Mouse (Mus musculus): Measurements from ENCODE around the gene Pepd. TPM values are rescaled to one million over a fixed set of nuclear protein-coding genes. Genes with fewer than 3 reads are reported as not detected.

Pepd gene
- polyA plus RNA-seq, 1 experiment from 2014 or later, result 56.0 TPM

GRCm38 (mm10) chr7:34939952-34940312, 27.8 kb downstream of the Pepd start:
- H3K27me3 ChIP-seq (ENCODE audit: control insufficient read depth, insufficient read depth, low read depth, low read length), result no peaks in the 10 kb centered on the region
- H3K4me1 ChIP-seq (ENCODE audit: control insufficient read depth, low read depth, low read length), result no peaks in the 10 kb centered on the region
- H3K9ac ChIP-seq (ENCODE audit: low read depth, low read length), result no peak overlapping the region
- no peak overlapping the region for H3K27ac ChIP-seq (ENCODE audit: low read length)
- H3K36me3 ChIP-seq (ENCODE audit: control insufficient read depth, insufficient read depth), result peaks cover 19% of the 10 kb centered on the region
- no peak for ATAC-seq (ENCODE audit: low read depth)
- H3K9me3 ChIP-seq (replicated peaks; ENCODE audit: control insufficient read depth, low read length), result peaks cover 2% of the 10 kb centered on the region
- WGBS (ENCODE audit: insufficient replicate concordance), result 76% methylated on average over 7 of the region's 7 CpGs
- H3K4me3 ChIP-seq (ENCODE audit: low read depth, low read length), result no peak overlapping the region
- no peak overlapping the region for H3K4me2 ChIP-seq (ENCODE audit: low read depth, low read length)

- Histone ChIP-seq H3K4me1 (ENCODE audit: control insufficient read depth, low read depth, low read length) (no peaks in the 10 kb centered on the region), H3K27ac (ENCODE audit: low read length) (no peak overlapping the region), H3K4me2 (ENCODE audit: low read depth, low read length) (no peak overlapping the region), H3K9me3 (replicated peaks; ENCODE audit: control insufficient read depth, low read length) (no peaks in the 10 kb centered on the region), H3K36me3 (ENCODE audit: control insufficient read depth, insufficient read depth) (no peaks in the 10 kb centered on the region), H3K4me3 (ENCODE audit: low read depth, low read length) (no peak overlapping the region), H3K27me3 (ENCODE audit: control insufficient read depth, insufficient read depth, low read depth, low read length) (no peaks in the 10 kb centered on the region), H3K9ac (ENCODE audit: low read depth, low read length) (no peak overlapping the region)
- 62% methylated on average over 4 of the region's 4 CpGs for WGBS (ENCODE audit: insufficient replicate concordance)
- no peak for ATAC-seq (ENCODE audit: low read depth)
Observed at GRCm38 (mm10) chr7:34943581-34944123, 31.5 kb downstream of the Pepd start.

GRCm38 (mm10) chr7:34946269-34946925, 34.2 kb downstream of the Pepd start:
- ATAC-seq (ENCODE audit: low read depth), result no peak
- no peaks in the 10 kb centered on the region for H3K4me1 ChIP-seq (ENCODE audit: control insufficient read depth, low read depth, low read length)
- H3K27ac ChIP-seq (ENCODE audit: low read length), result no peak overlapping the region
- H3K9me3 ChIP-seq (replicated peaks; ENCODE audit: control insufficient read depth, low read length), result no peaks in the 10 kb centered on the region
- H3K4me2 ChIP-seq (ENCODE audit: low read depth, low read length), result no peak overlapping the region
- H3K36me3 ChIP-seq (ENCODE audit: control insufficient read depth, insufficient read depth), result no peaks in the 10 kb centered on the region
- WGBS (ENCODE audit: insufficient replicate concordance), result 78% methylated on average over 7 of the region's 7 CpGs
- no peaks in the 10 kb centered on the region for H3K27me3 ChIP-seq (ENCODE audit: control insufficient read depth, insufficient read depth, low read depth, low read length)
- H3K9ac ChIP-seq (ENCODE audit: low read depth, low read length), result no peak overlapping the region
- H3K4me3 ChIP-seq (ENCODE audit: low read depth, low read length), result no peak overlapping the region

- no peaks in the 10 kb centered on the region for H3K9me3 ChIP-seq (replicated peaks; ENCODE audit: control insufficient read depth, low read length)
- WGBS (ENCODE audit: insufficient replicate concordance), result 77% methylated on average over 9 of the region's 9 CpGs
- H3K9ac ChIP-seq (ENCODE audit: low read depth, low read length), result no peak overlapping the region
- no peak overlapping the region for H3K27ac ChIP-seq (ENCODE audit: low read length)
- no peak overlapping the region for H3K4me3 ChIP-seq (ENCODE audit: low read depth, low read length)
- no peaks in the 10 kb centered on the region for H3K4me1 ChIP-seq (ENCODE audit: control insufficient read depth, low read depth, low read length)
- ATAC-seq (ENCODE audit: low read depth), result no peak
- no peaks in the 10 kb centered on the region for H3K36me3 ChIP-seq (ENCODE audit: control insufficient read depth, insufficient read depth)
- no peaks in the 10 kb centered on the region for H3K27me3 ChIP-seq (ENCODE audit: control insufficient read depth, insufficient read depth, low read depth, low read length)
- H3K4me2 ChIP-seq (ENCODE audit: low read depth, low read length), result no peak overlapping the region
Observed at GRCm38 (mm10) chr7:34954548-34954947, 42.4 kb downstream of the Pepd start.

GRCm38 (mm10) chr7:34955295-34955694, 43.1 kb downstream of the Pepd start:
- Histone ChIP-seq H3K9ac (ENCODE audit: low read depth, low read length) (no peak overlapping the region), H3K27me3 (ENCODE audit: control insufficient read depth, insufficient read depth, low read depth, low read length) (no peaks in the 10 kb centered on the region), H3K4me3 (ENCODE audit: low read depth, low read length) (no peak overlapping the region), H3K4me2 (ENCODE audit: low read depth, low read length) (no peak overlapping the region), H3K36me3 (ENCODE audit: control insufficient read depth, insufficient read depth) (no peaks in the 10 kb centered on the region), H3K27ac (ENCODE audit: low read length) (no peak overlapping the region), H3K9me3 (replicated peaks; ENCODE audit: control insufficient read depth, low read length) (no peaks in the 10 kb centered on the region), H3K4me1 (ENCODE audit: control insufficient read depth, low read depth, low read length) (no peaks in the 10 kb centered on the region)
- no peak for ATAC-seq (ENCODE audit: low read depth)
- WGBS (ENCODE audit: insufficient replicate concordance), result 72% methylated on average over 3 of the region's 3 CpGs

GRCm38 (mm10) chr7:34957138-34957537, 45.0 kb downstream of the Pepd start:
- H3K4me3 ChIP-seq (ENCODE audit: low read depth, low read length), result no peak overlapping the region
- H3K27ac ChIP-seq (ENCODE audit: low read length), result no peak overlapping the region
- 84% methylated on average over 8 of the region's 8 CpGs for WGBS (ENCODE audit: insufficient replicate concordance)
- no peaks in the 10 kb centered on the region for H3K27me3 ChIP-seq (ENCODE audit: control insufficient read depth, insufficient read depth, low read depth, low read length)
- no peak overlapping the region for H3K9ac ChIP-seq (ENCODE audit: low read depth, low read length)
- no peak overlapping the region for H3K4me2 ChIP-seq (ENCODE audit: low read depth, low read length)
- H3K4me1 ChIP-seq (ENCODE audit: control insufficient read depth, low read depth, low read length), result no peaks in the 10 kb centered on the region
- no peaks in the 10 kb centered on the region for H3K9me3 ChIP-seq (replicated peaks; ENCODE audit: control insufficient read depth, low read length)
- no peaks in the 10 kb centered on the region for H3K36me3 ChIP-seq (ENCODE audit: control insufficient read depth, insufficient read depth)
- ATAC-seq (ENCODE audit: low read depth), result no peak

GRCm38 (mm10) chr7:34963889-34964645, 51.9 kb downstream of the Pepd start:
- Histone ChIP-seq H3K4me2 (ENCODE audit: low read depth, low read length) (no peak overlapping the region), H3K36me3 (ENCODE audit: control insufficient read depth, insufficient read depth) (no peaks in the 10 kb centered on the region), H3K4me1 (ENCODE audit: control insufficient read depth, low read depth, low read length) (peaks cover 8% of the 10 kb centered on the region), H3K9ac (ENCODE audit: low read depth, low read length) (no peak overlapping the region), H3K4me3 (ENCODE audit: low read depth, low read length) (no peak overlapping the region), H3K27ac (ENCODE audit: low read length) (no peak overlapping the region), H3K9me3 (replicated peaks; ENCODE audit: control insufficient read depth, low read length) (no peaks in the 10 kb centered on the region), H3K27me3 (ENCODE audit: control insufficient read depth, insufficient read depth, low read depth, low read length) (no peaks in the 10 kb centered on the region)
- WGBS (ENCODE audit: insufficient replicate concordance), result 67% methylated on average over 11 of the region's 11 CpGs
- ATAC-seq (ENCODE audit: low read depth), result no peak

GRCm38 (mm10) chr7:34967362-34967761, 55.2 kb downstream of the Pepd start:
- H3K4me1 ChIP-seq (ENCODE audit: control insufficient read depth, low read depth, low read length), result peaks cover 15% of the 10 kb centered on the region
- no peaks in the 10 kb centered on the region for H3K27me3 ChIP-seq (ENCODE audit: control insufficient read depth, insufficient read depth, low read depth, low read length)
- H3K9me3 ChIP-seq (replicated peaks; ENCODE audit: control insufficient read depth, low read length), result no peaks in the 10 kb centered on the region; the same call in 1 of the 2 replicates
- ATAC-seq (ENCODE audit: low read depth), result no peak
- H3K4me2 ChIP-seq (ENCODE audit: low read depth, low read length), result no peak overlapping the region
- H3K4me3 ChIP-seq (ENCODE audit: low read depth, low read length), result no peak overlapping the region
- no peak overlapping the region for H3K27ac ChIP-seq (ENCODE audit: low read length)
- H3K9ac ChIP-seq (ENCODE audit: low read depth, low read length), result no peak overlapping the region
- peaks cover 7% of the 10 kb centered on the region for H3K36me3 ChIP-seq (ENCODE audit: control insufficient read depth, insufficient read depth)
- 72% methylated on average over 3 of the region's 3 CpGs for WGBS (ENCODE audit: insufficient replicate concordance)
